Mouse (Mus musculus): Measurements from ENCODE around the gene Glyr1.

Gene Glyr1

GRCm38 (mm10) chr16:5010371-5010935 is 39.2 kb downstream of the Glyr1 start:
- no peak for DNase-seq

GRCm38 (mm10) chr16:5008076-5008475 is 41.6 kb downstream of the Glyr1 start:
- DNase-seq, result no peak

GRCm38 (mm10) chr16:5007492-5007891 is 42.2 kb downstream of the Glyr1 start:
- DNase-seq, result no peak

GRCm38 (mm10) chr16:5007067-5007466 is 42.6 kb downstream of the Glyr1 start, which contains the start of gene Smim22:
Gene Smim22 (plus strand): TSS chr16:5007288.
- no peak for DNase-seq

- no peak for DNase-seq
These were observed 49.1 kb downstream of the Glyr1 start for GRCm38 (mm10) chr16:5000611-5001010.

GRCm38 (mm10) chr16:4998984-4999383 is 50.7 kb downstream of the Glyr1 start:
- DNase-seq, result no peak

GRCm38 (mm10) chr16:4997553-4997952 is 52.1 kb downstream of the Glyr1 start, which contains the start of gene Sept12:
Gene Sept12 (minus strand): TSS chr16:4997852.
- DNase-seq, result no peak

- DNase-seq, result no peak
These were observed 56.4 kb downstream of the Glyr1 start for GRCm38 (mm10) chr16:4993276-4993675.

GRCm38 (mm10) chr16:4984717-4985116 is 64.9 kb downstream of the Glyr1 start:
- no peak for DNase-seq

- no peak for DNase-seq
These were observed 69.8 kb downstream of the Glyr1 start for GRCm38 (mm10) chr16:4979755-4980380.

- no peak for DNase-seq
These were observed 71.2 kb downstream of the Glyr1 start for GRCm38 (mm10) chr16:4978275-4979051.

GRCm38 (mm10) chr16:4976180-4976579 is 73.5 kb downstream of the Glyr1 start:
- no peak for DNase-seq

- no peak for DNase-seq
These were observed 75.1 kb downstream of the Glyr1 start for GRCm38 (mm10) chr16:4974521-4974920.

GRCm38 (mm10) chr16:4971626-4972025 is 78.0 kb downstream of the Glyr1 start:
- no peak for DNase-seq

- no peak for DNase-seq
These were observed 80.4 kb downstream of the Glyr1 start for GRCm38 (mm10) chr16:4969055-4969843.

GRCm38 (mm10) chr16:4968426-4968825 is 81.2 kb downstream of the Glyr1 start:
- no peak for DNase-seq

- no peak for DNase-seq
These were observed 84.1 kb downstream of the Glyr1 start for GRCm38 (mm10) chr16:4965392-4966129.

- no peak for DNase-seq
These were observed 84.8 kb downstream of the Glyr1 start for GRCm38 (mm10) chr16:4964731-4965391.
